Mouse (Mus musculus) left cerebral cortex, adult 11 months (tissue): Measurements from ENCODE around the gene Mrpl45.
"Not testable (repeated sequence)": the region's sequence is repeated elsewhere in the genome, so short reads cannot be mapped to it uniquely, and the experiment has no call there.

Experiments
- DNase-seq: peaks from one replicate; pipeline ENCODE4 v3.0.0; 2022; ENCODE audit warnings: low spot score

Gene Mrpl45

GRCm38 (mm10) chr11:97315504-97316503, at the start of gene Mrpl45:
Mrpl45 (plus strand) TSS chr11:97315716.
- DNase-seq, result peak; percentile 98

GRCm38 (mm10) chr11:97266544-97266943, 49.0 kb upstream of the Mrpl45 start:
- not testable (repeated sequence) for DNase-seq

GRCm38 (mm10) chr11:97270004-97270403, 45.5 kb upstream of the Mrpl45 start:
- DNase-seq, result not testable (repeated sequence)

GRCm38 (mm10) chr11:97272835-97273234, 42.7 kb upstream of the Mrpl45 start:
- no peak for DNase-seq

GRCm38 (mm10) chr11:97273613-97274012, 41.9 kb upstream of the Mrpl45 start:
- DNase-seq, result no peak

GRCm38 (mm10) chr11:97274947-97275346, 40.6 kb upstream of the Mrpl45 start:
- DNase-seq, result not testable (repeated sequence)

GRCm38 (mm10) chr11:97275349-97275748, 40.2 kb upstream of the Mrpl45 start:
- DNase-seq, result no peak

- no peak for DNase-seq
Observed at GRCm38 (mm10) chr11:97276019-97276418, 39.5 kb upstream of the Mrpl45 start.

GRCm38 (mm10) chr11:97277166-97277565, 38.4 kb upstream of the Mrpl45 start:
- DNase-seq, result no peak

GRCm38 (mm10) chr11:97278456-97278855, 37.1 kb upstream of the Mrpl45 start:
- DNase-seq, result no peak

GRCm38 (mm10) chr11:97279040-97279404, 36.5 kb upstream of the Mrpl45 start:
- DNase-seq, result no peak

- peak; percentile 27 for DNase-seq
Observed at GRCm38 (mm10) chr11:97279405-97280215, 35.9 kb upstream of the Mrpl45 start.

GRCm38 (mm10) chr11:97280216-97280861, 35.2 kb upstream of the Mrpl45 start, which contains the start of gene Npepps:
Npepps (minus strand) TSS chr11:97280638.
- DNase-seq, result peak; percentile 33

- DNase-seq, result no peak
Observed at GRCm38 (mm10) chr11:97282179-97282578, 33.3 kb upstream of the Mrpl45 start.

- no peak for DNase-seq
Observed at GRCm38 (mm10) chr11:97284854-97285253, 30.7 kb upstream of the Mrpl45 start.

GRCm38 (mm10) chr11:97285852-97286775, 29.4 kb upstream of the Mrpl45 start:
- DNase-seq, result no peak

- no peak for DNase-seq
Observed at GRCm38 (mm10) chr11:97286973-97287372, 28.5 kb upstream of the Mrpl45 start.

GRCm38 (mm10) chr11:97287643-97288042, 27.9 kb upstream of the Mrpl45 start:
- DNase-seq, result no peak

- peak; percentile 46 for DNase-seq
Observed at GRCm38 (mm10) chr11:97289276-97290230, 26.0 kb upstream of the Mrpl45 start.

- no peak for DNase-seq
Observed at GRCm38 (mm10) chr11:97292731-97293130, 22.8 kb upstream of the Mrpl45 start.
